Mouse (Mus musculus): ENCODE data around the gene Gm7168.
"Not testable (repeated sequence)": the region's sequence is repeated elsewhere in the genome, so short reads cannot be mapped to it uniquely, and the experiment has no call there.

GRCm38 (mm10) chr17:13951570-13951969, 3.4 kb downstream of the Gm7168 start:
- not testable (repeated sequence) for TF ChIP-seq MEF2A (IDR thresholded peaks at IDR 0.05; ENCODE audit: borderline replicate concordance, low read depth, low read length); SIN3A (IDR thresholded peaks at IDR 0.05; ENCODE audit: low read length); CTCF (conservative IDR thresholded peaks at IDR 0.05 in 1 of 2, IDR thresholded peaks at IDR 0.05 in 1 of 2; ENCODE audit: low read depth in 2 of 2, low read length in 2 of 2); MAX (IDR thresholded peaks at IDR 0.05; ENCODE audit: low read length); HCFC1 (IDR thresholded peaks at IDR 0.05; ENCODE audit: low read depth, low read length); MAFK (IDR thresholded peaks at IDR 0.05; ENCODE audit: insufficient replicate concordance, low read length); POLR2A (IDR thresholded peaks at IDR 0.05; ENCODE audit: low read depth, low read length); GABPA (IDR thresholded peaks at IDR 0.05; ENCODE audit: insufficient replicate concordance, low read depth, low read length)

Measured in CH12.LX (cell line).